Mouse (Mus musculus) stomach, postnatal 0 days (tissue): ENCODE results near the gene R3hdm2. TPM values are rescaled to one million over a fixed set of nuclear protein-coding genes. Genes with fewer than 3 reads are reported as not detected.

Experiments
- ATAC-seq: fragments of 200-750 bp; cut with Nextera tagmentation; 2 replicates; pipeline ENCODE4 v1.8.0; 2017; ENCODE audit not compliant: low FRiP score, low TSS enrichment
- DNase-seq: peaks from one replicate; pipeline ENCODE4 v3.0.0-alpha.2; 2016; ENCODE audit warnings: low spot score
- H3K27ac ChIP-seq: fragments of 300-500 bp; sonication (generic); replicated peaks from 2 replicates; pipeline ENCODE4 v1.5.1; 2014; ENCODE audit warnings: mild to moderate bottlenecking, control low read depth
- H3K27me3 ChIP-seq: fragments of 300-500 bp; sonication (generic); 2 replicates; pipeline ENCODE4 v1.6.1; 2014; ENCODE audit warnings: low read length; ENCODE audit not compliant: control insufficient read depth, insufficient read depth
- H3K36me3 ChIP-seq: fragments of 300-500 bp; sonication (generic); 2 replicates; pipeline ENCODE4 v1.6.1; 2014; ENCODE audit warnings: low read length, mixed read lengths; ENCODE audit not compliant: control insufficient read depth, insufficient read depth
- H3K4me1 ChIP-seq: fragments of 300-500 bp; sonication (generic); replicated peaks from 2 replicates; pipeline ENCODE4 v1.6.1; 2014; ENCODE audit warnings: antibody characterized with exemption; ENCODE audit not compliant: control insufficient read depth, insufficient read depth
- H3K4me2 ChIP-seq: fragments of 300-500 bp; sonication (generic); replicated peaks from 2 replicates; pipeline ENCODE4 v1.6.1; 2014; ENCODE audit warnings: low read depth, mild to moderate bottlenecking, control low read depth, moderate library complexity
- H3K4me3 ChIP-seq: fragments of 300-500 bp; sonication (generic); 2 replicates; pipeline ENCODE4 v1.5.1; 2014; ENCODE audit warnings: low read depth, low read length, control low read depth
- H3K9ac ChIP-seq: fragments of 300-500 bp; sonication (generic); 2 replicates; pipeline ENCODE4 v1.6.1; 2014; ENCODE audit warnings: mild to moderate bottlenecking, low read length, control low read depth, mixed read lengths
- H3K9me3 ChIP-seq: fragments of 300-500 bp; sonication (generic); 2 replicates; pipeline ENCODE4 v1.6.1; 2016; ENCODE audit warnings: low read length; ENCODE audit not compliant: control insufficient read depth
- CTCF ChIP-seq: IDR thresholded peaks from 2 replicates; pipeline ENCODE4 v1.5.1; 2016; ENCODE audit warnings: antibody characterized with exemption, low read depth, mild to moderate bottlenecking, moderate library complexity
- EP300 ChIP-seq: optimal IDR thresholded peaks from 2 replicates; pipeline ENCODE3; 2016; ENCODE audit warnings: antibody characterized with exemption
- WGBS: fragments of 180-500 bp; shearing (Covaris S2); extraction: QIAGEN DNeasy Blood & Tissue Kit; methylation state at CpG from one replicate; pipeline ENCODE4 v1.1.7; 2014; 5-methylcytosine and 5-hydroxymethylcytosine counted together
- polyA plus RNA-seq: library from polyadenylated mRNA; unstranded; fragments of >200 nt; fragmentation: Nextera tagmentation; extraction: Ambion mirVana; gene quantifications from 2 replicates; pipeline ENCODE4 v1.2.1, GENCODE M21; 2015

Gene R3hdm2
- polyA plus RNA-seq, 1 experiment from 2014 or later = 17.6 TPM

GRCm38 (mm10) chr10:127367116-127367515 lies 13.0 kb upstream of the R3hdm2 start:
- WGBS = 78% methylated on average over 5 of the region's 5 CpGs
- ATAC-seq (no peak), DNase-seq (no peak)

GRCm38 (mm10) chr10:127368273-127368672 lies 11.9 kb upstream of the R3hdm2 start:
- ATAC-seq = no peak
- no peak overlapping the region for H3K27ac ChIP-seq
- no peaks in the 10 kb centered on the region for H3K36me3 ChIP-seq
- no peaks in the 10 kb centered on the region for H3K27me3 ChIP-seq
- DNase-seq = no peak
- TF ChIP-seq EP300 (no peak), CTCF (no peak)
- H3K4me1 ChIP-seq = no peaks in the 10 kb centered on the region
- no peak overlapping the region for H3K4me2 ChIP-seq
- H3K9me3 ChIP-seq = no peaks in the 10 kb centered on the region
- H3K4me3 ChIP-seq = no peak overlapping the region
- WGBS = 38% methylated on average over 2 of the region's 2 CpGs
- no peak overlapping the region for H3K9ac ChIP-seq

More at GRCm38 (mm10) chr10:127367116-127367515, 13.0 kb upstream of the R3hdm2 start:
- H3K27me3 ChIP-seq = no peaks in the 10 kb centered on the region
- H3K27ac ChIP-seq = no peak overlapping the region
- H3K4me3 ChIP-seq = no peak overlapping the region
- no peak overlapping the region for H3K9ac ChIP-seq
- no peaks in the 10 kb centered on the region for H3K9me3 ChIP-seq
- TF ChIP-seq EP300 = no peak
- no peak for TF ChIP-seq CTCF
- H3K36me3 ChIP-seq = no peaks in the 10 kb centered on the region
- no peak overlapping the region for H3K4me2 ChIP-seq
- no peaks in the 10 kb centered on the region for H3K4me1 ChIP-seq

- no peak for DNase-seq
- TF ChIP-seq CTCF (no peak), EP300 (no peak)
Measured at GRCm38 (mm10) chr10:127369834-127370820, 10.0 kb upstream of the R3hdm2 start, which contains the start of gene Inhbc. TSS of gene Inhbc (minus strand) at chr10:127370431.

GRCm38 (mm10) chr10:127371023-127371422 lies 9.1 kb upstream of the R3hdm2 start:
- no peak for ATAC-seq
- H3K27me3 ChIP-seq = no peaks in the 10 kb centered on the region
- H3K4me1 ChIP-seq = no peaks in the 10 kb centered on the region
- no peak for DNase-seq
- no peak for TF ChIP-seq CTCF
- no peak for TF ChIP-seq EP300
- H3K4me3 ChIP-seq = no peak overlapping the region
- 67% methylated on average over 2 of the region's 2 CpGs for WGBS
- no peaks in the 10 kb centered on the region for H3K9me3 ChIP-seq
- no peak overlapping the region for H3K27ac ChIP-seq
- H3K36me3 ChIP-seq = no peaks in the 10 kb centered on the region
- no peak overlapping the region for H3K4me2 ChIP-seq
- no peak overlapping the region for H3K9ac ChIP-seq

More at GRCm38 (mm10) chr10:127369834-127370820, 10.0 kb upstream of the R3hdm2 start, which contains the start of gene Inhbc:
- Histone ChIP-seq H3K9me3 (no peaks in the 10 kb centered on the region), H3K36me3 (no peaks in the 10 kb centered on the region), H3K27ac (no peak within 1 kb of the TSS), H3K27me3 (no peaks in the 10 kb centered on the region), H3K4me1 (no peaks in the 10 kb centered on the region), H3K4me3 (no peak within 1 kb of the TSS), H3K9ac (no peak within 1 kb of the TSS), H3K4me2 (no peak within 1 kb of the TSS)
- 70% methylated on average over 22 of the region's 22 CpGs for WGBS
- no peak for ATAC-seq

- Histone ChIP-seq H3K4me1 (no peaks in the 10 kb centered on the region), H3K9ac (no peak overlapping the region), H3K27me3 (no peaks in the 10 kb centered on the region), H3K4me3 (no peak overlapping the region), H3K36me3 (no peaks in the 10 kb centered on the region), H3K9me3 (no peaks in the 10 kb centered on the region), H3K4me2 (no peak overlapping the region), H3K27ac (no peak overlapping the region)
- TF ChIP-seq CTCF (no peak), EP300 (no peak)
- ATAC-seq (peak; percentile 58; the same call in 1 of the 2 replicates), DNase-seq (peak; percentile 54)
- 57% methylated on average over 3 of the region's 3 CpGs for WGBS
Measured at GRCm38 (mm10) chr10:127377700-127378099, 2.4 kb upstream of the R3hdm2 start.

GRCm38 (mm10) chr10:127379654-127380053 lies 473 bp upstream of the R3hdm2 start:
- no peak for TF ChIP-seq EP300
- no peak for TF ChIP-seq CTCF
- Histone ChIP-seq H3K36me3 (no peaks in the 10 kb centered on the region), H3K4me2 (peak overlapping the region; percentile 68), H3K27me3 (no peaks in the 10 kb centered on the region), H3K9me3 (no peaks in the 10 kb centered on the region), H3K4me3 (peak overlapping the region; percentile 59), H3K27ac (peak overlapping the region; percentile 97), H3K4me1 (no peaks in the 10 kb centered on the region), H3K9ac (no peak overlapping the region)
- 81% methylated on average over 8 of the region's 8 CpGs for WGBS
- no peak for ATAC-seq
- no peak for DNase-seq
